Mouse (Mus musculus): ENCODE results near the gene Nek3.

GRCm38 (mm10) chr8:22162206-22162605 is 4.0 kb downstream of the Nek3 start:
- no peak for TF ChIP-seq CTCF (IDR thresholded peaks at IDR 0.05; ENCODE audit: low read depth)
- no peak for TF ChIP-seq EP300 (optimal IDR thresholded peaks at IDR 0.05)
